Mouse (Mus musculus) hematopoietic stem cell, adult 5-6 weeks (primary cell): ENCODE measurements at regions not wholly inside any gene's neighbourhood (a gene's known extent, or its start where the extent isn't known, plus 50 kb on each side); places are given as distances from the start of the nearest gene placed in this dataset.

Source experiments
- ATAC-seq, 2 experiments: fragments of 125-278 bp in 1 of 2; replicated peaks in 1 of 2; 2 replicates each; pipeline ENCODE4 v1.8.0; 2016 to 2017; ENCODE audit warnings: inconsistent platforms in 2 of 2, mild to moderate bottlenecking in 2 of 2, moderate number of reproducible peaks in 2 of 2, low read depth in 1 of 2, moderate TSS enrichment in 1 of 2; ENCODE audit not compliant: low FRiP score in 2 of 2, poor library complexity in 2 of 2, severe bottlenecking in 2 of 2, insufficient read depth in 1 of 2, low TSS enrichment in 1 of 2

DNA sequence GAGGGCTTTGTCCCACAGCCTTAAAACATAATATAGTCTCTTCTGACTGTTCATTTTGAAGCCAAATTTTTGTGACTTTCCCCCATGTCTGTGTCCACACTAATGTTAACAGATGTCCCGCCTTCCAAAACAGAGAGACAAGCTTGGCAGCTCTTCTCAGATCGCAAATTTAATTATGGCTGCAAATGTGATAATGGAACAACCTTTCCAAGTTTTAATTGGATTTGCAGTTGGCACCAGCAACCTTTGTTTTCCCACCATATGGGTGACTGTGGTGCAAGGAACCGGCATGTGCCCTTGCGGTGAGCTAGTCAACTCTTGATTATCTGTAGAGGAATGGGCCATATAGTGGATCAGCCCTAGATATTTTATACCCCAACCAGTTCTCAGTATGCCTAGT is 124.4 kb upstream of the Tom1l1 start:
- ATAC-seq, result no peak

DNA sequence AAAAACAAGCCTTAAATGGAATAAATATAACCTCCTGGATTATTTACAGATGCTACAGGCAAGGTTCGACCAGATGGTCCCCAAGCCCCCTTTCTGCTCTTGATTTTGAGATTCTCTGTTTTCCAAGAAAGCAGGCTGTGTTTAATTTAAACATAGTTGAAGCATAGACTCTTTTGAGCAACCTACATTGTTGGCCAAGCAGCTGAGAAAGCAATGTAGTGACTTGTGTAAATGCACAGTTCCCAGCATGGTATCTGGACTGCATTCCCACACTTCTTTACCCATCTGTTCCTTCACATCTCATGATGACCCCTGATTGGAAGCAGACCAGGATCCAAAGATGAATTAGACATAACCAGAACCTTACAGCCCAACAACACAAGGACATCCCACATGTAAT is 120.3 kb upstream of the Tom1l1 start:
- ATAC-seq, result no peak

DNA sequence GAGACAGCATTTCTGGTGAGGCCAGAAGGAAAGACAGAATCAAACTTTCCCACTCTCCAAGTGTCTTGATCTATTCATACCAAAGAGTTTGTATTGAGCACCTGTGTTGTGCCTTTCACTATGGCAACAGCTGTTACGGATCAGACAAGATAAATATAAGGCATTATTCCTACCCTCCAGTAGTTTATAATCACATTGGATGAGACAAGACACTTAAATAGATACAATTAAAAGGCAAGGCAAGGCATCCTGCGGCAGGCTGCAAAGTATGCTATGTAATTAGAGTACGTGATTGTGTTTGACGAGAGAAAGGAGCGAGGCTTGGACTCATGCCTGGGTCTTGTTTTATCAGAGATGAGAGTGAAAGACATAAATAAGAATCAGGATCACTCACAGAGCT is 119.2 kb upstream of the Tom1l1 start:
- no peak for ATAC-seq

DNA sequence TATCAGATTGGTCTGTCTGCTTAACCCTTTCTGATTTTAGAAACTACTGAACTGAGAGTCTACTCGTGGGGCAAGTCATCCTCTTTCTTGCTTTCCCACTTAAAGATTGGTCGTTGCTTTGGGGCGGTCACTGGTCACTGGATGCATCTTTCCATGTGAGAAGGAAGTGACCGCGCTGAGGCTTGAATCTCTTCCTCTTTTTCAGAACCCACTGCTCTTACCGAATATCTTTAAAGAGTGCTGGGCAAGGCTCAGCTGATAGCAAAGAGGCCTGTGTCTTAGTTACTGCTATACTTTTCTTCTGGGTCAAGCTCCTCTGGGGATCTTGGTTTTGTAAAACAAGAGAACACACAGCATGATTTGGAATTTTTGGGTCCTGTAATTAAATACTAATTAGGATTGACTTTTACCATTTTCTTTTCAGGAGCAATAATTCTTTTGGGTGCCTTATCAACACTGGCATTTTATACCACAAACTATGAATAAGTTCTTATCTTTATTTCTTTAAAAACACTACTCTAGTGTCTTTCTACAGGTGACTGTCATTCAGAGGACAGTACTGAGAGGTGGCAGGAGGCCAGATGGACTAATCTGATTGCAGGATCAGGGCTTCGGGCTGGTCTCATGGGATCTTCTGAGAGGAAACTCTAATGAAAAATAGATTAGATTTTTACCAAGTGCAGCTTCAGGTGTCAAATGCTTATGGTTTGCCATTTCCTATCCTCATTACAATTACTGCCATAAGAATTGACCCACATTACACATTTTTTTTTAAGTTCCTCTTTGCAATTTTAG is 114.6 kb upstream of the Tom1l1 start:
- peak; percentile 56 to 69; a peak in 3 of 4 replicates for ATAC-seq

DNA sequence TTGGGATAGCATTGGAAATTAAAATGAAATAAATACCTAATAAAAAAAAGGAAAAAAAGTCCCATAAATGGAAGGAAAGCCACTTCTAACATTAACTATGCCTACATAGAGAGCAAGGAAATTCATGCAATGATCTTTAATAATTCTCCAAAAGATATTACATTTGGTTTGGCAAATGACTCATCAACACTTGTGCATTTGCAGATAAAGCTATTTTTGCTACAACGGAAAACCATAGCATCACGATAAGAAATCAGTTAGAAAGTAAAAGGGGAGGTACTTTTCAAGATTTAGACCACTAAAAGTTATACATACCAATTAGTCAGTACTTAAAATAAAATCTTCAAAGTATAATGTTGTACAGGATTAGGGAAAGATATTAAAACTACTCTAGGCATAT is 109.4 kb upstream of the Tom1l1 start:
- ATAC-seq, result no peak

DNA sequence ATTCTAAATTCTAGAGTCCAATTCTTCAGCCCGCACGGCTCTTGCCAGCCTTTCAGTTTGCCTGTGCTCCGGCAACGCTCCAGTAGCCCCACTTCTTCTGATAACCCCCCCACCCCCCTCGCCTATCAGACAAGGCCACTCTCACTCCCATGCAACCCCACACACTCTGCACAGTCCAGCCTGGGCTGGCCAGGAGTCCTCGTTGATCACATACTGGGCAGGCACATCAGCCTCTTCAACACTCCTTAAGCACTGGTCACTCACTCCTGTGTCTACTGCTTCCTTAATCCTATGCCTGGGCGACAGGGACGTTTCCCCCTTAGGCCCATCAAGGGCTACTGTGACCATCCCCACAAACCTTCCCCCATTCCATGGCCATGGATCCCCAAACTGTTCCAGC is 95.4 kb upstream of the Tom1l1 start:
- no peak for ATAC-seq

DNA sequence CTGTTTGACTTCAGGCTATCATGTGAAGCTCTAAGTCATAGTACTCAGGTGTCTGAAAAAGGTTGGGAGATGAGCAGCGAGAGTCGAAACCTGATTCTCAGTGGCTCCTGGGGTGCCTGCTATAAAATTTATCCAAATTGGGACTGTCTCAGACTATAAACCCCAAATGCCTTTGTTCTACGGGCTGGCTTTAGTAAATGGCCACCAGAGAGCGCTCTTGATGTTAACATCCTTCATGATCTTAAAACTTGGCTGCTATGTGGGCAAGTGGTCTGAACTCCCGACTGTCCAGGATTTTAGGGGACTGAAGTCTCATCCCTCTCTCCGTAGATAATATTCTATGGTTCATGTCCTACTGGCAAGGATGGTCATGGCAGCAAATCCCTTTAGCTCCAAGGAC is 94.8 kb upstream of the Tom1l1 start:
- peak in 1 of 2 experiments; percentile 32; a peak in 1 of 4 replicates for ATAC-seq

DNA sequence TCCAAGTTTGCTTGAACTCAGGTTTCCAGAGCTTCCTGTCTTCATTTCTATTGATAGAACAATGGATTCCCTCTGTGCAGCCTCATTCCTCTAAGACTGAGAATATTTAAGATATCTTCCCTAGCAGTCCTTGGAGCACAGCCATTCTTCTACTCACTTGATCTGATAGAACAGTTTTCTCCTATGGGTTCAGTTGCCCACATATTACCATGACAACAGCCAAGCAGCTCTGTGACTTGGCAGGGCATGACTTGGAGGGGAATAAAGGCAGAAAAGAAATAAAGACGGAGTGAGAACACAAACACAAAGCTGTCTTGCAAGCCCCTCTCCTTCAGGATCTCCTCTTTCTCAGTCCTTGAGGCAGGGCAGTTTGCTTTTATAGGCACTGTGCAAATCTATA is 87.6 kb upstream of the Tom1l1 start:
- ATAC-seq, result no peak

DNA sequence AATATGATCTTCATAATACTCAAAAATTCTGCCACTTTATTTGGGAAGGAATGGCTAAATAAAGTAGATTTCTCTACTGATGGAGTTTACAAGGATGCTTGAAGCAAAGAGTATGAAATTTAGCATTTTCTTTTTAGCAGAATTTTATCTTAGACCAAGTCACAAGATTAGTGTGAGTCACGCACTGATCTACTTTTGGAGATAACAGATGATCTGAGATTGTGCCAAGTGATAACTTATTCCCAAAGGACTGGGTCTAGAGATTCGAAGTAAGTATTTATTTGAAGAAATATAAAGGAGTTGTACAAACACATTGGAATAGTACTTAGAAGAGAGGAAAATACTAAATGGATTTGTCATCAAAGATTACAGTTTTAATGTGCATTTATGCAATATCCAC is 67.8 kb upstream of the Tom1l1 start:
- ATAC-seq, result no peak

DNA sequence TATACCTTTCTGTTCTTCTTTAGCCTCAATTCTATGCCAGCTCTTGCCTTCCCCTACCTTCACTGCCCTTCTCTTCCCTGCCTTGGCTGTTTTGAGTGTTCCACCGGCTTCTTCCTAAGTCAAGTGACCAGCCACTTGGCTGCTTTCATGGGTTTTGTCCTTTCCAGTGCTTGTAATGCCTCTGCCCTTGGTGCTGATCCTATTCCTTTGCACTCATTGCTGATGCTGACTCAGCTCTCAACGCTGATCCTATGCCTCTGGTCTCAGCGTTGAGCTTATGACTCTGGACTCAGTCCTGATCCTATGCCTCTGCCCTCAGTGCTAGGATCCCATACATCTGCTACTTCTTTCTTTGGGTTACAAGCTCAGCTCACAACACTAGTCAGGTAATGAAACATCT is 60.3 kb upstream of the Tom1l1 start:
- ATAC-seq, result no peak

DNA sequence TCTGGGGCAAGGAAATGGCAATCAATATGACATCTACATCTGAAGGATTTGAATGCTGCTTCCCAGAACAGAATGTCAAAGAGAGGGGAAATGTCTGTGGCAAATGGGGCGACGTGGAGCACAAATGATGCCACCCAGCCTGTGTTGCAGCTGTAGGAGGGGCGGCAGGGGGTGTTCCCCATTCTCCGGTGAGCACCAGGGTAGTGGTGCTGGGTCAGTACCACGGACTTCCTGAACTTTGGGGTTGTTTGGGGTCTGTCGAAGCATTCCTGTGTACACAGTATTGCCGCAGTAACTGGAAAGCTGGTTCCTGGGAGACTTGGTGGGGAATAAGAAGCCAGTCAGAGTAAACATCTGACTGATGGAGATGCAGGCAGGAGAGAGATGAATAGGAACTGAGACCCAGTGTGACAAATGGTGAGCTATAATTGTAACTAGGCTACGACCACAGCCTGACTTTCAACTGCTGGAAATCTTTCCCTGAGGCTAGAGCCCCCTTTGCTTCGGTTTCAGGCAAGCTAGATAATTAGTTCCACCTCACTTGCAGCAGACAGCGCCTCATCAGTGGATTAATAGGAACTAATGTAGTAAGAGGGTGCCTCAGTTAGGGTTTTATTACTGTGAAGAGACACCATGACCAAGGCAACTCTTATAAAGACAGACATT is 53.9 kb upstream of the Tom1l1 start:
- no peak for ATAC-seq

DNA sequence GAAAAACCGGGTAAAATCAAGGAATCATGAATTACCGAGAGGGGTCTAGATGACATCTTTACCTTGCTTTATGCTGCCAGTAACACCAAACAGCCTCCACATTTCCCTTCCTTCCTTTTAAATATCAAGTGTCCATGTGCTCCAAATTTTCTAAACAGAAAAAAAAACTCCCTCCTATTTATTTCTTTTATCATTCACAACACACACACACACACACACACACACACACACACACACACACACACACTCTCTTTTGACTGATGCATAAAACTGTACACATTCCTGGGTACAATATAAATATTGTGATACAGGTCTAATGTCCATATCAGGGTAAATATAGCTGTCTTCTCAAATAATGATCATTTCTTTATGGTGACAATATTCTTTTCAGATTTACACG is 51.3 kb upstream of the Tom1l1 start:
- no peak for ATAC-seq

DNA sequence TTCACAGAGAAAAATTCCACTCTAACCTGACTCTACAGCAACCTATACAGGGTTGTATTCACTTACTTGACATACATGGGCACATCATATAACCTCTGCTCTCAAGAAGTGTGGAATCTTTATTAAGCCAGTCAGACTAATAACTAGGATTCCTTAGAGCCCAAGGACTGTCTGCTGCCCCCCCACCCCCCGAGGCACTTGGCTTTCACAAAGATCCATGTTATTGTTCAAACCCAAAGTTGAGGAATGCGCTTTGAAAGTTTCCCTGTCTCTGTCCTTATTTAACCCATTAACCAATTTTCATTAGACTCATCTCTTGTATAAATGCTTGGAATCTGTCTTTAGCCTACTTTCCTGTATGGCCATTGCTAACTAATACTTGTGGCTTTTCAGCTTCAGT is 50.6 kb upstream of the Tom1l1 start:
- no peak for ATAC-seq
